Mouse (Mus musculus) layer of hippocampus, postnatal 10 days (tissue): ENCODE data around the gene Grm1. TPM values are rescaled to one million over a fixed set of nuclear protein-coding genes. Genes with fewer than 3 reads are reported as not detected.

ENCODE experiments used
- DNase-seq, 2 experiments: peaks; one replicate each; pipeline ENCODE4 v3.0.0; 2021; ENCODE audit warnings: low spot score in 2 of 2
- total RNA-seq, 2 experiments: library from RNA; stranded (reverse); gene quantifications; 2 replicates each; pipeline ENCODE4 v1.2.3; 2021

Gene Grm1
- total RNA-seq, 2 experiments from 2014 or later: 35.0 to 37.6 TPM

- DNase-seq: no peak
Measured at GRCm38 (mm10) chr10:10971311-10971710, 110.8 kb downstream of the Grm1 start.

GRCm38 (mm10) chr10:10964490-10965150 lies 117.5 kb downstream of the Grm1 start:
- no peak for DNase-seq

- DNase-seq: no peak
Measured at GRCm38 (mm10) chr10:10950557-10950956, 131.6 kb downstream of the Grm1 start.

GRCm38 (mm10) chr10:10949172-10949571 lies 133.0 kb downstream of the Grm1 start:
- no peak for DNase-seq

GRCm38 (mm10) chr10:10947531-10947930 lies 134.6 kb downstream of the Grm1 start:
- no peak for DNase-seq

- no peak for DNase-seq
Measured at GRCm38 (mm10) chr10:10944003-10944402, 138.2 kb downstream of the Grm1 start.

- no peak for DNase-seq
Measured at GRCm38 (mm10) chr10:10942248-10942647, 139.9 kb downstream of the Grm1 start.

- DNase-seq: no peak
Measured at GRCm38 (mm10) chr10:10935806-10936205, 146.3 kb downstream of the Grm1 start.

GRCm38 (mm10) chr10:10929672-10930071 lies 152.5 kb downstream of the Grm1 start:
- no peak for DNase-seq

GRCm38 (mm10) chr10:10928798-10929366 lies 153.3 kb downstream of the Grm1 start:
- DNase-seq: no peak

- no peak for DNase-seq
Measured at GRCm38 (mm10) chr10:10917857-10918399, 164.2 kb downstream of the Grm1 start.

- no peak for DNase-seq
Measured at GRCm38 (mm10) chr10:10913621-10914020, 168.5 kb downstream of the Grm1 start.

GRCm38 (mm10) chr10:10890221-10890620 lies 191.9 kb downstream of the Grm1 start:
- no peak for DNase-seq

GRCm38 (mm10) chr10:10888521-10888920 lies 193.6 kb downstream of the Grm1 start:
- no peak for DNase-seq

- DNase-seq: no peak
Measured at GRCm38 (mm10) chr10:10884992-10885391, 197.2 kb downstream of the Grm1 start.

GRCm38 (mm10) chr10:10872142-10872541 lies 210.0 kb downstream of the Grm1 start:
- DNase-seq: no peak

GRCm38 (mm10) chr10:10870271-10870670 lies 211.9 kb downstream of the Grm1 start:
- no peak for DNase-seq

GRCm38 (mm10) chr10:10866278-10866677 lies 215.9 kb downstream of the Grm1 start:
- no peak for DNase-seq

- DNase-seq: no peak
Measured at GRCm38 (mm10) chr10:10864759-10865158, 217.4 kb downstream of the Grm1 start.

- no peak for DNase-seq
Measured at GRCm38 (mm10) chr10:10847376-10848286, 234.5 kb downstream of the Grm1 start.

- no peak for DNase-seq
Measured at GRCm38 (mm10) chr10:10845059-10845685, 237.0 kb downstream of the Grm1 start.
